In the genomic region with DNA sequence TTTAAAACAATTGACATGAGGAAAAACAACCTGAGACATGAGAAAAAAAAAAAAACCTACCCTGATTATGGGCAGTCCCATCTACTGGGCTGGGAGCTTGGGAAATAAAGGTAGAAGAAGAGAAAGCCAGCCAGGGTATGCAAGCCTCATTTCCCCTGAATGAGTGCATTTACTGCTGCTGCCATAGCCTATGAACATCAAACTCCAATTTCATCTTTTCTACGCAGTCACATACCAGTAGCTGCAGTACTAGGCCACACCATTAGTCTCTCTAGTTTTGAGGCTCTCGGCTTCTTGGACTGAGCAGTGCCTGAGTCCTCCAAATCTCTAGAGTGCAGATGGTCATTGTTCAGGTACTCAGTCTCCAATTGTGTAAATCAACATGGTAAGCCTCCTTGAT, we compare ENCODE assay signal across 23 mouse cellular contexts. TPM values are rescaled to one million over a fixed set of nuclear protein-coding genes. Genes with fewer than 3 reads are reported as not detected.
A peak's percentile ranks its signal among the peaks of the same experiment; 100 is the strongest.
DNase-seq lines count a peak whose midpoint lies in the region; ATAC-seq lines count a peak whose summit lies in the region.
"Had no signal": no experiment of that assay in that cellular context is flagged by ENCODE, and none has a peak within 500 bp of the region (broad histone marks: within the 10 kb centered on the region; RNA-seq: fewer than 3 reads in every experiment).

No protein-coding gene starts in this region.

- no peaks in the 10 kb centered on the region; the same call in 1 of the 2 replicates for H3K4me1 ChIP-seq in midbrain, embryonic 11.5 days (ENCODE audit: control insufficient read depth, insufficient read depth, low read length)
- H3K4me1 ChIP-seq in midbrain, embryonic 16.5 days (ENCODE audit: control insufficient read depth, insufficient read depth, low read length) = no peaks in the 10 kb centered on the region
- peaks cover 13% of the 10 kb centered on the region for H3K4me1 ChIP-seq in forebrain, embryonic 10.5 days

- H3K36me3 ChIP-seq in midbrain, embryonic 11.5 days (ENCODE audit: control insufficient read depth, insufficient read depth, low read length) = no peaks in the 10 kb centered on the region
- no peaks in the 10 kb centered on the region for H3K36me3 ChIP-seq in midbrain, embryonic 16.5 days (ENCODE audit: control insufficient read depth, insufficient read depth, low read length)
- H3K36me3 ChIP-seq in forebrain, embryonic 10.5 days (replicated peaks) = no peaks in the 10 kb centered on the region
- H3K36me3 ChIP-seq: G1E had no signal

- no peak overlapping the region for H3K4me3 ChIP-seq in midbrain, embryonic 11.5 days (ENCODE audit: low read depth, low read length)
- H3K4me3 ChIP-seq in midbrain, embryonic 16.5 days (ENCODE audit: low read depth, low read length) = no peak overlapping the region
- no peak overlapping the region for H3K4me3 ChIP-seq in forebrain, embryonic 10.5 days

- no peaks in the 10 kb centered on the region for H3K9me3 ChIP-seq in midbrain, embryonic 11.5 days (ENCODE audit: control insufficient read depth, low read length)
- H3K9me3 ChIP-seq in midbrain, embryonic 16.5 days (replicated peaks; ENCODE audit: control insufficient read depth, low read length, poor library complexity, severe bottlenecking) = no peaks in the 10 kb centered on the region
- H3K9me3 ChIP-seq in forebrain, embryonic 10.5 days = no peaks in the 10 kb centered on the region
- H3K9me3 ChIP-seq: G1E had no signal

- H3K9ac ChIP-seq in midbrain, embryonic 11.5 days (ENCODE audit: low read length) = no peak overlapping the region
- H3K9ac ChIP-seq in midbrain, embryonic 16.5 days (ENCODE audit: low read depth, low read length) = no peak overlapping the region

- peak; percentile 65 for DNase-seq in midbrain, embryonic 11.5 days (ENCODE audit: low spot score, missing footprints)
- peak; percentile 83 for DNase-seq in Muller cell, postnatal 12 days (ENCODE audit: inconsistent ontology term)
- peak; percentile 76 for DNase-seq in retina, embryonic 14.5 days (ENCODE audit: low spot score)
- peak; percentile 69 for DNase-seq in retina, postnatal 1 day
- DNase-seq in thymus, postnatal 25 days = no peak
- DNase-seq in cerebellum, postnatal 25 days = no peak
- DNase-seq in forebrain, embryonic 10.5 days (ENCODE audit: extremely low spot score, low spot score) = no peak
- DNase-seq: adrenal gland, adult 2 months; adrenal gland, adult 8-10 months; adrenal gland, postnatal 10 days; adrenal gland, postnatal 14 days; adrenal gland, postnatal 25 days; adrenal gland, postnatal 36 days; B cell, adult 2 months; cerebellum, adult 11 months; cerebellum, adult 11-12 months; cerebellum, adult 18-20 months had no signal

- H3K27me3 ChIP-seq in midbrain, embryonic 11.5 days (ENCODE audit: control insufficient read depth, insufficient read depth, low read length) = no peaks in the 10 kb centered on the region
- no peaks in the 10 kb centered on the region for H3K27me3 ChIP-seq in midbrain, embryonic 16.5 days (ENCODE audit: control insufficient read depth, insufficient read depth, low read depth, low read length)
- peaks cover 5% of the 10 kb centered on the region; the same call in 1 of the 2 replicates for H3K27me3 ChIP-seq in forebrain, embryonic 10.5 days (ENCODE audit: poor library complexity, severe bottlenecking)
- H3K27me3 ChIP-seq: CH12.LX, Patski had no signal

- no peak overlapping the region for H3K4me2 ChIP-seq in midbrain, embryonic 11.5 days
- no peak overlapping the region for H3K4me2 ChIP-seq in midbrain, embryonic 16.5 days (ENCODE audit: low read length)

- H3K27ac ChIP-seq in midbrain, embryonic 11.5 days (ENCODE audit: low read depth, low read length) = no peak overlapping the region
- H3K27ac ChIP-seq in midbrain, embryonic 16.5 days (ENCODE audit: low read length) = no peak overlapping the region
- no peak overlapping the region for H3K27ac ChIP-seq in forebrain, embryonic 10.5 days

- no peak for ATAC-seq in midbrain, embryonic 11.5 days (ENCODE audit: low FRiP score)
- no peak for ATAC-seq in midbrain, embryonic 16.5 days
- ATAC-seq: activated CD4-positive, CD25-positive, alpha-beta regulatory T cell, adult 4 months; CD4-positive, CD25-positive, alpha-beta regulatory T cell, adult 4 months; Patski had no signal

- WGBS in midbrain, embryonic 11.5 days = 83% methylated on average over 2 of the region's 2 CpGs
- WGBS in midbrain, embryonic 16.5 days = 83% methylated on average over 2 of the region's 2 CpGs
- 88% methylated on average over 2 of the region's 2 CpGs for WGBS in forebrain, embryonic 10.5 days

RNA-seq across cellular contexts. Expression of a gene that starts 14.3 kb away (rescaled TPM):
- 11.3 and 14.9 TPM in 2 replicates for polyA plus RNA-seq in midbrain, embryonic 11.5 days (2014; fragmentation: Nextera tagmentation; extraction: Ambion mirVana)
- polyA plus RNA-seq in midbrain, embryonic 16.5 days (2015; fragmentation: Nextera tagmentation; extraction: Ambion mirVana) = 12.3 and 16.3 TPM in 2 replicates
- polyA plus RNA-seq in forebrain, embryonic 10.5 days (2016; fragmentation: Nextera tagmentation; extraction: Ambion mirVana) = 19.6 and 20.5 TPM in 2 replicates

Comparison
In these comparisons a context has a peak if more than half of its experiments do, and no peak if none do; other contexts are left out.
1. DNase-seq: peak in midbrain, embryonic 11.5 days (single experiment), Muller cell, postnatal 12 days (single experiment), retina, embryonic 14.5 days (single experiment) and retina, postnatal 1 day (single experiment); none in thymus, postnatal 25 days (single experiment), cerebellum, postnatal 25 days (0 of 2) and forebrain, embryonic 10.5 days (single experiment).